Mouse (Mus musculus) layer of hippocampus, adult 18-20 months (tissue): ENCODE data around the gene Gm5935. TPM values are rescaled to one million over a fixed set of nuclear protein-coding genes. Genes with fewer than 3 reads are reported as not detected.
"Not testable (repeated sequence)": the region's sequence is repeated elsewhere in the genome, so short reads cannot be mapped to it uniquely, and the experiment has no call there.

Source experiments
- DNase-seq, 2 experiments: peaks; one replicate each; pipeline ENCODE4 v3.0.0; 2022; ENCODE audit warnings: low spot score in 2 of 2
- long read RNA-seq: library from polyadenylated mRNA; stranded (forward); transcript quantifications from one replicate; pipeline ENCODE4 v2.0.0, GENCODE M21; 2021
- total RNA-seq, 2 experiments: library from RNA; stranded (reverse); gene quantifications; 2 replicates each; pipeline ENCODE4 v1.2.3; 2021

Gene Gm5935
- not detected for total RNA-seq
- long read RNA-seq: 0 reads

- DNase-seq: not testable (repeated sequence)
Measured at GRCm38 (mm10) chrX:24775064-24775463, at the start of gene Gm5935. TSS of gene Gm5935 (minus strand) at chrX:24775164.

Other genes with a start within 250 kb of the Gm5935 start
- gene Gm4297, start 200.3 kb downstream of the Gm5935 start, total RNA-seq: not detected